Mouse (Mus musculus): ENCODE measurements around the gene Nudt1. TPM values are rescaled to one million over a fixed set of nuclear protein-coding genes. Genes with fewer than 3 reads are reported as not detected.
A peak's percentile ranks its signal among the peaks of the same experiment; 100 is the strongest.

The Nudt1 gene
- 31.1 and 32.1 TPM in 2 replicates for polyA plus RNA-seq (2016; fragmentation: Nextera tagmentation; extraction: Ambion mirVana)

DNA sequence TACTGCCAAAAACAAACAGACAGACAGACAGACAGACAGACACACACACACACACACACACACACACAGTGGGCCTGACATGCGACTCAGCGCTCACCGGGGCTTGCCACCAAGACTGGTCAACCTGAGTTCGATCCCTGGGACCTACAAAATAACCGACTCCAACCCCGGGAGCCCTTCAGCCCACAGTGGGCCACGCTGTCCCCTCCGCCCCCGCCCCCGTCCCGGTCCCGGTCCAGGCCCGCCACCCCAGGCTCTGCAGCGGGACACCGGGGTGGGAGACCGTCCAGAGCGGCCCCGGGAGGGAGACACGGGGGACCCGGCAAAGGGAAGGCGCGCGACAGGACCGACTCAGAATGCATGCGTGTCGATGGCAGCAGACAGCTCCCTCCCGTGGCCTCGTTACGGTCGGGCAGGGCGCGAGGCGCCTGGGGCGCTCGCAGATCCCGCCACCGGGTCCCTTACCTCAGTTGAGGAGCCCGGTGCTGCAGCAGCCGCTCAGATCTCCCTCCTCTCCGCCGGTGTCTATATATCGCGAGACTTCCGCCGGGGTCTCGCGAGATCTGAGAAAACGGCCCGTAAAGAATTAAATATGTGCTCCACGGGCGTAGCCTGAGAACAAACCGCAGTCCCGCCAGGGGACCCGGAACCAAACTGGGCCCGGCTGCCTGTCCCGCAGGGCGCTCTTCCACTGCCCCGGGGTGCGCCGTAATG lies at the start of gene Nudt1, which contains the start of gene Mad1l1:
Nudt1 (plus strand) TSS at position 615 of the 714 bp plus-strand sequence.
Mad1l1 (minus strand) TSS at position 511 of the 714 bp plus-strand sequence.
- peaks cover 13% of the 10 kb centered on the region for H3K4me1 ChIP-seq
- H3K9ac ChIP-seq, result peak within 1 kb of the TSS; percentile 95
- H3K27ac ChIP-seq, result peak within 1 kb of the TSS; percentile 83
- no peaks in the 10 kb centered on the region for H3K27me3 ChIP-seq
- no peaks in the 10 kb centered on the region for H3K9me3 ChIP-seq (replicated peaks)
- peak within 1 kb of the TSS; percentile 80 for H3K4me3 ChIP-seq
- H3K4me2 ChIP-seq (replicated peaks), result peak within 1 kb of the TSS; percentile 83
- peak; percentile 92 for ATAC-seq (ENCODE audit: low FRiP score)
- under 1% methylated on average over 59 of the region's 60 CpGs for WGBS
- H3K36me3 ChIP-seq, result peaks cover 9% of the 10 kb centered on the region; the same call in 1 of the 2 replicates

DNA sequence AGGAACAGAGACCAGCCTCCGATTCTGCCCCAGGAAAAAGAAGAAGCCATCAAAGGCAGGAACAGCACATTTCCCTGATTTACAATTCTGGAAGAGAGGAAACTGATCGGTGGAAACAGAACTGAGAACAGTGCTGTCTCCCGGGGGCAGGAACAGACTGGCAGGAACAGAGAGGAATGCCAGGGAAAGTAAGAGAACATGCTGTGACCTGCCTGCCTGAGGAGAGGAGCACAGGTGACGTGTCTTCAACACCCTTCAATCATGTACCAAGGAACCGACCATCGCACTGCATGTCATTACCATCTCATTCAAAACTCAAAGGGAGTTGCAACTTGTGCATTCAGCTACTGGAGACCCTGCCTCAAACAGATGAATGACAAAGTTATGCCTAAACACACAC lies 44.7 kb upstream of the Nudt1 start:
- H3K36me3 ChIP-seq, result peaks cover 20% of the 10 kb centered on the region
- H3K27ac ChIP-seq, result no peak overlapping the region
- no peak for ATAC-seq (ENCODE audit: low FRiP score)
- H3K4me2 ChIP-seq (replicated peaks), result no peak overlapping the region
- WGBS, result 88% methylated on average over 6 of the region's 6 CpGs
- H3K4me3 ChIP-seq, result no peak overlapping the region
- no peaks in the 10 kb centered on the region for H3K9me3 ChIP-seq (replicated peaks)
- no peaks in the 10 kb centered on the region for H3K27me3 ChIP-seq
- no peak overlapping the region for H3K9ac ChIP-seq
- no peaks in the 10 kb centered on the region for H3K4me1 ChIP-seq

DNA sequence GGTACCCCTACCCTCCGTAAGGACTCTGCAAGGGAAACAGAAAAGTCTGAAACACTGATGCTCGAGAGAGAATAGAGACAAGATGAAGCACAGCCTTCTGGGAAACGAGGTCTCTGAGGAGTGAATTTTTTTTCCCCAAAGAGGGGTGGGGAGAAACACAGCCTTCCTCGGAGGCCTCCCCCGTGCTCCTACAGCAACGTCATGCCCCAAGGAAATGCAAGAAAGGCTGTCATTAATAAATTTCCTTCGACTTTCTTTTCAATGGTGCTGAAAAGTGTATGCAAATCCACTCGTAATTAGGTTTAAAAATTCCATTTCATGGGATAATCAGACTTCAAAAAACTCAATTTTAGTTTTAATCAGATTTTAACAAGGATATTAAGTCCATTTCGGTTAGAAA lies 41.3 kb upstream of the Nudt1 start:
- H3K9ac ChIP-seq, result no peak overlapping the region; the same call in 1 of the 2 replicates
- no peaks in the 10 kb centered on the region for H3K27me3 ChIP-seq
- no peak overlapping the region for H3K27ac ChIP-seq
- no peak overlapping the region for H3K4me2 ChIP-seq (replicated peaks)
- no peak overlapping the region for H3K4me3 ChIP-seq
- WGBS, result 68% methylated on average over 9 of the region's 9 CpGs
- peaks cover 4% of the 10 kb centered on the region; the same call in 1 of the 2 replicates for H3K4me1 ChIP-seq
- H3K9me3 ChIP-seq (replicated peaks), result no peaks in the 10 kb centered on the region
- ATAC-seq (ENCODE audit: low FRiP score), result no peak
- H3K36me3 ChIP-seq, result peaks cover 18% of the 10 kb centered on the region; the same call in 1 of the 2 replicates

DNA sequence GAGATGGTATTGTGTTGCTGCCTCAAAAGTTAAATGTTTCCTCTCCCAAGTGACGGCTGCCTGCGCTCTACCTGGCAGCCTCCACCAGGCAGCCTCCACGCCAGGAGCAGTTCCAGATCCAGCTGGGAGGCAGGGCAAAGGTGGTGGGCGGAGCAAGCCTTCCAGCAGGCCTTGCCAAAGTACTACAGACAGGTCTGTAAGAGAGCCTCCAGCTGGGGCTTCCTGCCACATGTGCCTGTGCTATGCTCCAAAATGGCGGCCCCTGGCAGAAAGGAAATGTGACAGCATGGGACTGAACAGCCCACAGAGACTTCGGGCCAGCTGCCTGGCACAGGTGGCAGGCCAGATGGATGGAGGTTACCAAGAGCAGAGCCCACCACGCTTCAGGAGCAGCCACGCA lies 39.1 kb upstream of the Nudt1 start:
- no peak overlapping the region for H3K4me3 ChIP-seq
- no peak overlapping the region for H3K4me2 ChIP-seq (replicated peaks)
- no peaks in the 10 kb centered on the region for H3K27me3 ChIP-seq
- peaks cover 20% of the 10 kb centered on the region; the same call in 1 of the 2 replicates for H3K36me3 ChIP-seq
- no peak for ATAC-seq (ENCODE audit: low FRiP score)
- H3K27ac ChIP-seq, result no peak overlapping the region
- no peak overlapping the region for H3K9ac ChIP-seq
- H3K4me1 ChIP-seq, result peaks cover 4% of the 10 kb centered on the region; the same call in 1 of the 2 replicates
- H3K9me3 ChIP-seq (replicated peaks), result no peaks in the 10 kb centered on the region
- WGBS, result 75% methylated on average over 8 of the region's 8 CpGs

DNA sequence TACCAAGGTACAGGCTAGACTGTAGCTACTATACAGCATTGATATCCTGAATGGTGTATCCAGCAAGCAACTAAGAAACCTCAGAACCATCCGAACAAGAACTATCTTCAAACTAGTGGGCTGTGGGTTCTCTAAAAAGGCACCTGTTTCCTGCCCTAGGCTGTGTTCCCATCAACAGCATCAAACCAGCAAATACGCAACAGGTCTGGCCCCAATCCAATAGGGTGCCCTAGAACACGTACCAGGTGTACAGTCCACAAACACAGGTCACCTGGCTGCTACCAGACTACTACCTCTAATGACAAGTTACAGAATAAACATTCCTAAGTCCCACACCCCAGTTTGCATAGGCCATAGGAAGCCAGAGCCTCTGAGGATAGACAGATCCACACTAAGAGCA lies 38.6 kb upstream of the Nudt1 start:
- no peak overlapping the region for H3K4me3 ChIP-seq
- ATAC-seq (ENCODE audit: low FRiP score), result no peak
- H3K4me2 ChIP-seq (replicated peaks), result no peak overlapping the region
- H3K9ac ChIP-seq, result no peak overlapping the region
- H3K9me3 ChIP-seq (replicated peaks), result no peaks in the 10 kb centered on the region
- peaks cover 4% of the 10 kb centered on the region; the same call in 1 of the 2 replicates for H3K4me1 ChIP-seq
- 97% methylated on average over 3 of the region's 3 CpGs for WGBS
- no peak overlapping the region for H3K27ac ChIP-seq
- peaks cover 20% of the 10 kb centered on the region; the same call in 1 of the 2 replicates for H3K36me3 ChIP-seq
- H3K27me3 ChIP-seq, result no peaks in the 10 kb centered on the region

DNA sequence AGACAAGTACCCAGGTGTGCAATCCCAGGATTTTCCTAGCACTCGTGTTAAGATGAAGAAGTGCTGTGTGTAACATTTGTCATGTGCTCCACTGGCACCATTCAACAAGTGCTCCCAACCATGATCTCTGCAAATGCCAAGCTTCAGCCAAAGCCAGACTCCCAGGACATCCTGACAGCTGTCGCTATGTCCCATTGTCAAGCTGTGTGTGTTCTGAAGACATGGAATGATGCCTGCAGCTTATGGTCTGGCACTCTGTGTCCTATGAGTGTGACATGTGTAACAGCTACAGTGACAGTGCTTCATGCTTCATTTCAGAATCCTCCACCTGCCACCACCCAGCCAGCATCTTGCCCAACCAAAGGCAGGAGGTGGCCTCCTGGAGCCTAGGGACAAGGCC lies 37.4 kb upstream of the Nudt1 start:
- H3K4me3 ChIP-seq, result no peak overlapping the region
- H3K9ac ChIP-seq, result no peak overlapping the region
- H3K27me3 ChIP-seq, result no peaks in the 10 kb centered on the region
- H3K4me1 ChIP-seq, result peaks cover 4% of the 10 kb centered on the region; the same call in 1 of the 2 replicates
- 86% methylated on average over 2 of the region's 2 CpGs for WGBS
- ATAC-seq (ENCODE audit: low FRiP score), result no peak
- H3K4me2 ChIP-seq (replicated peaks), result no peak overlapping the region
- H3K36me3 ChIP-seq, result peaks cover 21% of the 10 kb centered on the region
- no peaks in the 10 kb centered on the region for H3K9me3 ChIP-seq (replicated peaks)
- no peak overlapping the region for H3K27ac ChIP-seq

DNA sequence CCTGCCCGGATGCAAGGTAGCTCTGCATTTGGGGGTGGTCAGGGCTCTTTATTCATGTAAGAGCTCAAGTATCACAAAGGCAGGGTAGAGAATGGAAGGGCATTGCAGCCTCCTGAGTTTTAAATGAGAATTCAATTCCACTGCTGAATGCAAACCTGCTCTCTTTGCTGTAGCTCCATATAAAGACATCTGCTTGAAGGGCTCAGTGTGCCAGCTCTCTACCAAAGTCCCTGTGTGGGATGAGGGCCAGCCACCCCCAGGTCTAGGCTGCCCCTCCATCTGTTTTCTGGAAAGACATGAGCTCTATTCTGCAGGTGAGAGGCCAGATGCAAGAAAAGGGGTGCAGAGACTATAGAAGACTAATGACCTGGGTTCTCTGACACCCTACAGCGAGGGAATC lies 36.7 kb upstream of the Nudt1 start:
- H3K4me2 ChIP-seq (replicated peaks), result no peak overlapping the region
- 79% methylated on average over 2 of the region's 2 CpGs for WGBS
- no peaks in the 10 kb centered on the region for H3K27me3 ChIP-seq
- no peak for ATAC-seq (ENCODE audit: low FRiP score)
- H3K4me3 ChIP-seq, result no peak overlapping the region
- peaks cover 27% of the 10 kb centered on the region for H3K36me3 ChIP-seq
- no peaks in the 10 kb centered on the region for H3K9me3 ChIP-seq (replicated peaks)
- H3K27ac ChIP-seq, result no peak overlapping the region
- H3K9ac ChIP-seq, result no peak overlapping the region
- H3K4me1 ChIP-seq, result peaks cover 4% of the 10 kb centered on the region; the same call in 1 of the 2 replicates

DNA sequence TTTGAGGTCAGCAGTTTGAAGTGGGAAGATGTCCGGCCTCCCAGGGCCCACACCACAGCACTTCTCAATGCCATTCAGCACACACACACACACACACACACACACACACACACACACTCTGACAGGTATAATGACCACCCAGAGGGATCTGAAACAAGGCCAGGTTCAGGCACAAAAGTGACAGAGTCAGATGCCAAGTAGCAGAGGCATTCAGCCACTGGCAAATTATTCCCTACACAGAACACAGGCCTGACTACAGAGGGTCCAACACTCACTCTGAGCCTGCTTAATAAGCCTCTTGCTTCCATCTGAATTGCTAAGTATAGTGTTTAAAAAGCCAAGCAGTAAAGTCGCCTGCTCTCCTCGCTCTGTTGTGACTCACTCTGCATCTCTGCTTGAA lies 33.2 kb upstream of the Nudt1 start:
- H3K27ac ChIP-seq, result no peak overlapping the region
- no peaks in the 10 kb centered on the region for H3K27me3 ChIP-seq
- H3K36me3 ChIP-seq, result peaks cover 36% of the 10 kb centered on the region
- no peak for ATAC-seq (ENCODE audit: low FRiP score)
- H3K4me2 ChIP-seq (replicated peaks), result no peak overlapping the region
- H3K4me1 ChIP-seq, result no peaks in the 10 kb centered on the region
- H3K9ac ChIP-seq, result no peak overlapping the region
- H3K9me3 ChIP-seq (replicated peaks), result no peaks in the 10 kb centered on the region
- no peak overlapping the region for H3K4me3 ChIP-seq
- 86% methylated on average over 3 of the region's 3 CpGs for WGBS

DNA sequence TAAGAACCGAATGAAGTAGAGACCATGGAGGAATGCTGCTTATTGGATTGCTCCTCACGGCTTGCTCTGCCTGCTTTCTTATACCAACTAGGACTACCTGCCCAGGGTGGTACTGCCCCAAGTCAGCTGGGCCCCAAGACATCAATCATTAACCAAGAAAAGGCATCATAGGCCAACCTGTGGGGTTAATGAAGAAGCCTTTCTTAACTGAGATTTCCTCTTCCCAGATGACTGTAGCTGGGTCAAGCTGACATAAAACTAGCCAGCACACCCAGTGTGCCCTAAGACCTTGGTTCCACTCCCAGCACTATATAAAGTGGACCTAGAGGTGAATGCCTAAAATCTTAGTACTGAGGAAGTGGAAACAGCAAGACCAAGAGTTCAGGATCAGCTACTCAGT lies 32.3 kb upstream of the Nudt1 start:
- Histone ChIP-seq H3K27ac (no peak overlapping the region), H3K4me3 (no peak overlapping the region), H3K4me1 (no peaks in the 10 kb centered on the region), H3K4me2 (replicated peaks) (no peak overlapping the region), H3K36me3 (peaks cover 38% of the 10 kb centered on the region), H3K9ac (no peak overlapping the region), H3K27me3 (no peaks in the 10 kb centered on the region), H3K9me3 (replicated peaks) (no peaks in the 10 kb centered on the region)
- WGBS, result 95% methylated on average over 2 of the region's 2 CpGs
- ATAC-seq (ENCODE audit: low FRiP score), result no peak

DNA sequence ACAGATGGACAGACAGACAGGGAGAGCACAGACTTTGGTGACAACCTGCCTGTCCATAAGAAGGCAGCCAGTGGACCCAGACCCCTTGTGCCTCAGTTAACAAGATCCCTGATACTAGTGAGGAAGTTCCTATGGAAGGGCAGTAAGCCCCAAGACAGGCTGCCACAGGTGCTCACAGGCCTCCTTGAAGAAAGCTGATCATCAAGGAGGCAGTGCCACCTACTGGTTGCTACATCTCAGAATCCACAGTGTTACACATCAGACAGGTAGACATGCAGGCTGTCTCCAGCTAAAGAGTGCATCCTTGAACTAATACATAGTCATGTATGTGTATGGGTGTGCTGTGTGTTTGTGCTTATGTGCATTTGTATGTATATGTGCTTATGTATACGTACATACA lies 29.3 kb upstream of the Nudt1 start:
- Histone ChIP-seq H3K9ac (no peak overlapping the region), H3K4me2 (replicated peaks) (no peak overlapping the region), H3K9me3 (replicated peaks) (no peaks in the 10 kb centered on the region), H3K36me3 (peaks cover 55% of the 10 kb centered on the region), H3K4me3 (no peak overlapping the region), H3K27me3 (no peaks in the 10 kb centered on the region), H3K4me1 (no peaks in the 10 kb centered on the region), H3K27ac (no peak overlapping the region)
- peak; percentile 40; the same call in 1 of the 2 replicates for ATAC-seq (ENCODE audit: low FRiP score)
- WGBS, result 92% methylated on average over 1 of the region's 1 CpGs

DNA sequence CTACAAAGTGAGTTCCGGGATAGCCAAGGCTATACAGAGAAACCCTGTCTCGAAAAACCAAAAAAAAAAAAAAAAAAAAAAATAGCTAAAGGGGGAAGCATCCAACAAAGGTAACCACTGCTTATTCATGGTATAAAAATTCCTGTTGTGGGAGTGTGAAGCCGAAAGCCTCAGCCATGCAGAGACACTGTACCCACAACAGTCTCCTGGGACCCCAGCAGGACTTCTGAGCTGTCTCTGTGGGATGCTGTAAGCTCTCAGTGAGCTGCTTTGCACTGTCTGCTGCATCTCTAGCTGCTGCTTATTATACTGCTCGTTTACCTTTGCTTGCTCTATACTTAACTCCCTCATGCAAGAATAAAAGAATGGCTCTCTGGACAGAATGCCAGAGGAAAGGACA lies 23.2 kb upstream of the Nudt1 start:
- peaks cover 69% of the 10 kb centered on the region for H3K36me3 ChIP-seq
- H3K27me3 ChIP-seq, result no peaks in the 10 kb centered on the region
- H3K4me1 ChIP-seq, result no peaks in the 10 kb centered on the region
- no peak overlapping the region for H3K4me3 ChIP-seq
- no peak overlapping the region for H3K9ac ChIP-seq
- 94% methylated on average over 4 of the region's 4 CpGs for WGBS
- ATAC-seq (ENCODE audit: low FRiP score), result no peak
- no peak overlapping the region for H3K27ac ChIP-seq
- no peaks in the 10 kb centered on the region for H3K9me3 ChIP-seq (replicated peaks)
- no peak overlapping the region for H3K4me2 ChIP-seq (replicated peaks)

DNA sequence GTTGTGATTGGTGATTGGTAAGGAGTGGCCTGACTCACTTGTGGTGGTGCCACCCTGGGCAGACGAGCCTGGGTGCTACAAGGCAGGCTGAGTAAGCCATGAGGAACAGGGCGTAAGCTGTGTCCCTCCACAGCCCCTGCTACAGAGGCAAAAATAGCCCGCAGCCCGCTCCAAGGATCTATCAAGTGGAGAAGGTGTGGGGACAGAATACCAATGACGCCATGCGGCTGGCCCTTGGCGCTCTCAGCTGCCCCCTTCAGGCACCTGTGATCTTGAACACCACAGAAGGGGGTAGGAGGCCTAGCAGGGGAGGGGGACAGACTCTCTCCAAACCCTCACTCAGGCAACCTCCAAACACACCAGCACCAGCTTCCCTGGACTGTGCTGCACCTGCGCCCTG lies 15.4 kb upstream of the Nudt1 start:
- peaks cover 80% of the 10 kb centered on the region for H3K36me3 ChIP-seq
- ATAC-seq (ENCODE audit: low FRiP score), result no peak
- 71% methylated on average over 8 of the region's 8 CpGs for WGBS

DNA sequence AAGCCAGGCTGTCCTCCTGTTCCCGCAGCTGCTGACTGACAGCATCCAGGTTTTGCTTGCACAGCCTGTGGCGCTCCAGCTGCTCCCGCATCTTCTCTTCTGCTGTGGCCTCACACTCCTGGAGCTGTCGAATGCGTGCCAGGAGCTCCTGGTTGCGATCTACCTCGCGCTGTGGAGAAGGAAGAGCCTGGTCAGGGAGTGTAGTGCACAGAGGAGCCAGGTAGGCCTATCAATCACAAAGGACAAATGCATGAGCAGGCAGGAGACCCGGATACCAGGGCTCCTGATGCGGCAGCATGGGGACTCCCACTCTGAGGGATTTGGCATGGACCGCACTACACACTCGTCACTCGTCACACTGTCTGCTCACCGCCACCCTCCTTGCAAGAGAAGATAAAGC lies 13.9 kb upstream of the Nudt1 start:
- Histone ChIP-seq H3K9me3 (replicated peaks) (no peaks in the 10 kb centered on the region), H3K4me3 (no peak overlapping the region), H3K36me3 (peaks cover 81% of the 10 kb centered on the region), H3K9ac (no peak overlapping the region), H3K4me2 (replicated peaks) (no peak overlapping the region), H3K27ac (no peak overlapping the region), H3K4me1 (0 out of 2 replicates have a peak, but pooled peaks cover 3% of the 10 kb centered on the region), H3K27me3 (no peaks in the 10 kb centered on the region)
- ATAC-seq (ENCODE audit: low FRiP score), result no peak
- WGBS, result 91% methylated on average over 14 of the region's 14 CpGs

More for the DNA sequence above, 15.4 kb upstream of the Nudt1 start:
- no peak overlapping the region for H3K9ac ChIP-seq
- no peak overlapping the region for H3K4me2 ChIP-seq (replicated peaks)
- no peaks in the 10 kb centered on the region for H3K27me3 ChIP-seq
- no peak overlapping the region for H3K27ac ChIP-seq
- 0 out of 2 replicates have a peak, but pooled peaks cover 3% of the 10 kb centered on the region for H3K4me1 ChIP-seq
- no peak overlapping the region for H3K4me3 ChIP-seq
- H3K9me3 ChIP-seq (replicated peaks), result no peaks in the 10 kb centered on the region
